In the genomic region with DNA sequence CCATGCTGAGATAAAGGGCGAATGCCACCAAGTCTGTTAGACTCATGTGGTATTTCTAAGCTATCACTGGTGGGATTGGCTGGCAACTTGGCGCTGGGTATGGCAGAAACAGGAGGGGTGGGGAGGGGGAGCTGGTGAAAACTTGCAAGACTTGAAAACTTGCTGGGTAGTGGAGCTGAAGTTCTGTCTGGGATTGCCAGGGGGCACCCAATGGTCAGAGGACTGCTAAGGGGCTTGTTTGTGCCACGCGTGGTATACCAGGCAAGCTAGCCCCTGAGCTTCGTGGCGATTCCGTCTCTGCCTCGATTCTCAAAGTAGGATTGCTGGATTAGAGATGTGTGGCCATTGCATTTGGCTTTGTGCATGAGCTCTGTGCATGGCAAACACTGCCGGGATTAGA, we compare ENCODE assay signal across 10 mouse cellular contexts. TPM values are rescaled to one million over a fixed set of nuclear protein-coding genes. Genes with fewer than 3 reads are reported as not detected.
DNase-seq lines count a peak whose midpoint lies in the region; ATAC-seq and TF ChIP-seq lines count a peak whose summit lies in the region.
"Had no signal": no experiment of that assay in that cellular context is flagged by ENCODE, and none has a peak within 500 bp of the region (broad histone marks: within the 10 kb centered on the region; RNA-seq: fewer than 3 reads in every experiment).

No protein-coding gene starts in this region.

- peak; percentile 63 to 67 for DNase-seq in cerebellum, postnatal 10 days
- DNase-seq in cerebellum, adult 9-10 months = no peak
- DNase-seq in kidney, adult 2 months = peak; percentile 22
- DNase-seq in spleen, postnatal 10 days (ENCODE audit: low spot score in 2 of 2) = peak; percentile 13 to 60
- DNase-seq in spleen, adult 12 weeks (ENCODE audit: low spot score) = no peak
- DNase-seq in kidney, postnatal 4 days = peak; percentile 55 to 65
- no peak for DNase-seq in right cerebral cortex, postnatal 4 days

- no peak overlapping the region for H3K4me3 ChIP-seq in kidney, adult 2 months (ENCODE audit: insufficient read depth, low read depth, low read length)
- H3K4me3 ChIP-seq in kidney, embryonic 16.5 days (ENCODE audit: low read length) = no peak overlapping the region
- H3K4me3 ChIP-seq: hindbrain, embryonic 13.5 days had no signal

- no peaks in the 10 kb centered on the region for H3K4me1 ChIP-seq in kidney, adult 2 months (ENCODE audit: control insufficient read depth, insufficient read depth, low read length)
- H3K4me1 ChIP-seq in kidney, embryonic 16.5 days (ENCODE audit: insufficient read depth, low read length) = no peaks in the 10 kb centered on the region
- H3K4me1 ChIP-seq: hindbrain, embryonic 13.5 days had no signal

- no peak overlapping the region for H3K9ac ChIP-seq in kidney, embryonic 16.5 days (replicated peaks; ENCODE audit: low read length)
- H3K9ac ChIP-seq: hindbrain, embryonic 13.5 days had no signal

- TF ChIP-seq POLR2A in kidney, adult 2 months (IDR thresholded peaks at IDR 0.05; ENCODE audit: low read depth, low read length) = no peak

- no peak overlapping the region for H3K4me2 ChIP-seq in kidney, embryonic 16.5 days (replicated peaks; ENCODE audit: low read depth, low read length)
- H3K4me2 ChIP-seq: hindbrain, embryonic 13.5 days had no signal

- H3K27ac ChIP-seq in kidney, adult 2 months (ENCODE audit: insufficient read depth, low read depth, low read length) = no peak overlapping the region
- no peak overlapping the region for H3K27ac ChIP-seq in kidney, embryonic 16.5 days (ENCODE audit: low read length)
- H3K27ac ChIP-seq: hindbrain, embryonic 13.5 days had no signal

- H3K27me3 ChIP-seq in kidney, adult 2 months (replicated peaks; ENCODE audit: control insufficient read depth, insufficient read depth, low read length) = no peaks in the 10 kb centered on the region
- no peaks in the 10 kb centered on the region for H3K27me3 ChIP-seq in kidney, embryonic 16.5 days (ENCODE audit: insufficient read depth, low read length)
- H3K27me3 ChIP-seq: hindbrain, embryonic 13.5 days had no signal

- WGBS in kidney, adult 2 months = 84% methylated on average over 9 of the region's 9 CpGs
- 88% methylated on average over 9 of the region's 9 CpGs for WGBS in kidney, embryonic 16.5 days

- no peaks in the 10 kb centered on the region for H3K36me3 ChIP-seq in kidney, adult 2 months (ENCODE audit: control insufficient read depth, insufficient read depth, low read length)
- H3K36me3 ChIP-seq in kidney, embryonic 16.5 days (ENCODE audit: insufficient read depth, low read length) = no peaks in the 10 kb centered on the region

- no peaks in the 10 kb centered on the region for H3K9me3 ChIP-seq in kidney, embryonic 16.5 days (ENCODE audit: low read length)
- H3K9me3 ChIP-seq: hindbrain, embryonic 13.5 days had no signal

- no peak for ATAC-seq in kidney, embryonic 16.5 days (ENCODE audit: low FRiP score, low TSS enrichment)

- no peak for TF ChIP-seq CTCF in kidney, adult 2 months (conservative IDR thresholded peaks at IDR 0.05; ENCODE audit: insufficient read depth, insufficient read length, low read depth, low read length)

RNA-seq across cellular contexts. Expression of a gene that starts 12.4 kb away (rescaled TPM):
- not detected in 2 replicates for polyA plus RNA-seq in kidney, adult 2 months (2012; rRNA removed)
- 0.41 and 0.42 TPM in 2 replicates for polyA plus RNA-seq in kidney, embryonic 16.5 days (2015; fragmentation: Nextera tagmentation; extraction: Ambion mirVana)
- polyA plus RNA-seq: limb, embryonic 11.5 days had no signal

RNA-seq across cellular contexts. Expression of a gene that starts 37.4 kb away (rescaled TPM):
- 112 and 125 TPM in 2 replicates for polyA plus RNA-seq in kidney, adult 2 months (2012; rRNA removed)
- 50.7 and 54.6 TPM in 2 replicates for polyA plus RNA-seq in kidney, embryonic 16.5 days (2015; fragmentation: Nextera tagmentation; extraction: Ambion mirVana)

Comparison
In these comparisons a context has a peak if more than half of its experiments do, and no peak if none do; other contexts are left out.
1. DNase-seq: peak in cerebellum, postnatal 10 days (2 of 2), kidney, adult 2 months (single experiment), spleen, postnatal 10 days (2 of 2) and kidney, postnatal 4 days (2 of 2); none in cerebellum, adult 9-10 months (single experiment), spleen, adult 12 weeks (single experiment) and right cerebral cortex, postnatal 4 days (single experiment).